Mouse (Mus musculus) midbrain, embryonic 15.5 days (tissue): ENCODE results near the gene Pglyrp1. TPM values are rescaled to one million over a fixed set of nuclear protein-coding genes. Genes with fewer than 3 reads are reported as not detected.

ENCODE experiments used
- ATAC-seq: fragments of 200-750 bp; cut with Nextera tagmentation; replicated peaks from 2 replicates; pipeline ENCODE4 v1.8.0; 2017; ENCODE audit warnings: moderate TSS enrichment
- H3K27ac ChIP-seq: fragments of 300-500 bp; sonication (generic); 2 replicates; pipeline ENCODE4 v1.5.1; 2015; ENCODE audit warnings: mild to moderate bottlenecking, inconsistent platforms
- H3K27me3 ChIP-seq: fragments of 300-500 bp; sonication (generic); replicated peaks from 2 replicates; pipeline ENCODE4 v1.6.1; 2015; ENCODE audit warnings: inconsistent platforms
- H3K36me3 ChIP-seq: fragments of 300-500 bp; sonication (generic); replicated peaks from 2 replicates; pipeline ENCODE4 v1.6.1; 2015; ENCODE audit warnings: inconsistent platforms
- H3K4me1 ChIP-seq: fragments of 300-500 bp; sonication (generic); 2 replicates; pipeline ENCODE4 v1.6.1; 2015; ENCODE audit warnings: inconsistent platforms
- H3K4me2 ChIP-seq: fragments of 300-500 bp; sonication (generic); 2 replicates; pipeline ENCODE4 v1.6.1; 2015; ENCODE audit warnings: inconsistent platforms, mild to moderate bottlenecking, moderate library complexity
- H3K4me3 ChIP-seq: fragments of 300-500 bp; sonication (generic); 2 replicates; pipeline ENCODE4 v1.5.1; 2015; ENCODE audit warnings: mild to moderate bottlenecking, inconsistent platforms
- H3K9ac ChIP-seq: fragments of 300-500 bp; sonication (generic); 2 replicates; pipeline ENCODE4 v1.6.1; 2015; ENCODE audit warnings: mild to moderate bottlenecking, inconsistent platforms
- H3K9me3 ChIP-seq: fragments of 300-500 bp; sonication (generic); 2 replicates; pipeline ENCODE4 v1.6.1; 2016; ENCODE audit warnings: inconsistent platforms
- WGBS: fragments of 180-500 bp; shearing (Covaris S2); methylation state at CpG from one replicate; pipeline ENCODE4 v1.1.7; 2015; ENCODE audit warnings: mixed read lengths; 5-methylcytosine and 5-hydroxymethylcytosine counted together
- polyA plus RNA-seq: library from polyadenylated mRNA; unstranded; fragments of >200 nt; fragmentation: Nextera tagmentation; extraction: Ambion mirVana; gene quantifications from 2 replicates; pipeline ENCODE4 v1.2.1, GENCODE M21; 2015

Pglyrp1 gene
- polyA plus RNA-seq, 1 experiment from 2014 or later, result 27.0 TPM

DNA sequence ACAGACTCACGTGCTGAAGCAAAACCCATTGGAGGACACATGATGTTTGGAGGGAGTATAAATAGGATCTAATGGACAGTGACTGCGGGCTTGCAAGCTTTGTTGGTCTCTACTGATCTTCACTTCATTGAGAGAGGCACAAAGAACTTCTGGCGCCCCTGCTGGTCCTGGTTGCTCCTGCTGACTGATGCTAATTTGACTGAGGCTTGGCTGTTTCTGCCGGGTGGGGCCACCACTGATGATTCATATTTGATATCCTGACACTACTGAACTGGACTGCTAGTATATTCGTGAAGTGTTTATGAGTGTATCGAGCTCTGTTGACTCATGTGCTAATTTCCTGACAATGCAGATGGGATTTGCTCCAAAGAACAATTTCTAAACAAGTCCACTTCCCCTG is 8.3 kb upstream of the Pglyrp1 start:
- Histone ChIP-seq H3K9ac (no peak overlapping the region), H3K9me3 (peaks cover 4% of the 10 kb centered on the region), H3K4me2 (no peak overlapping the region), H3K27ac (no peak overlapping the region), H3K36me3 (no peaks in the 10 kb centered on the region), H3K4me3 (no peak overlapping the region), H3K4me1 (no peaks in the 10 kb centered on the region), H3K27me3 (no peaks in the 10 kb centered on the region)
- WGBS, result 84% methylated on average over 6 of the region's 6 CpGs
- ATAC-seq, result no peak

DNA sequence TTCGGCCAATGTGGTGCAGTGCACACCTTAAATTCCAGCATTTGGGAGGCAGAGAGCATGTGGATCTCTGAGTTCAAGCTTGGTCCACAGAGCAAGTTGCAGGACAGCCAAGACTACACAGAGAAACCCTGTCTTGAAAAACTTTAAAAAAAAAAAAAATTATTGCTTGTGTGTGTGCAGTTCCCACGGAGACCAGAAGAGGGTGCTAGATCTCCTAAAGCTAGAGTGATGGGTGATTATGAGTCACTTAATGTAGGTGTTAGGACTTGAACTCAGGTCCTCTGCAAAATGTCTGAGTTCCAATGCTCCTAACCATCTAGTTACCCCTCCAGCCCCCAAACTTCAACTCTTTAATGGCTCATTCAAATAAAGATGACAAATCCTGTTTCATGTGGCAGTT is 2.6 kb upstream of the Pglyrp1 start:
- WGBS, result 88% methylated on average over 2 of the region's 2 CpGs
- Histone ChIP-seq H3K9ac (no peak overlapping the region), H3K27ac (no peak overlapping the region), H3K36me3 (no peaks in the 10 kb centered on the region), H3K27me3 (no peaks in the 10 kb centered on the region), H3K4me1 (peaks cover 7% of the 10 kb centered on the region), H3K9me3 (no peaks in the 10 kb centered on the region; the same call in 1 of the 2 replicates), H3K4me3 (no peak overlapping the region), H3K4me2 (no peak overlapping the region)
- no peak for ATAC-seq

DNA sequence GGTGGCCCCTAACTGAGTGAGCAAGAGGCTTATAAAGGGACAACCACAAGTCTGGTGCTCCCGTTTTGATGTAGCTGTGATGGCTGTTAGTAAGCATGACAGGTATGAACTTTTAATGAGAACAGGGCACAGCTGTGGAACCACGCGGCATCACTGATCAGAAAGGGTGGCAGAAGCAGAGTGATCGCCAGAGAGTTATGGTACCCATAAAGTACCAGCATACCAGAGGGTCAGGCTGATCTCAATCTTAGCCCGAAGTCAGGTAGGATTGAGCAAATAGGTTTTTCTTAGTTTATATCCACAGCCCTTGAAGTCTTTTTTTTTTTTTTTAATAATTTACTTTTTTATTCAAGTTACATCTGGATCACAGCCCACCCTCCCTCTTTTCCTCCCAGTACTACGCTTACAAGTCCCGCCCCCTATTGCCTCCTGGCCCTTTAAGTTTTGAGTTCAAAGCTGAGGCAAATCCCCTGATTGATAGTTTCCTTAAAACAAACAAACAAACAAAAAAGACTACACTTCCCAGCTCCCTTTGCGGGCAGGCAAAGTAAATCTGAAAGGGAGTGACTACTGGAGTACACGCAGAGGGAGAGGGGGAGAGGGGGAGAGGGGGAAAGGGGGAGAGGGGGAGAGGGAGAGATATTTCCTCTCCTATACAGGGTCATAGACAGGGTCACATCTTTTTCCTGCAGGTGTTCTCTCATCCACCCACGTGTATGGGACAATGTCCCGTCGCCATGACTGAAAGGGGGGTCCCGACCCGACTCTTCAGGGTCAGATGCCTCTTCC is 1.1 kb downstream of the Pglyrp1 start:
- peak; percentile 81 for ATAC-seq
- H3K27me3 ChIP-seq, result no peaks in the 10 kb centered on the region
- H3K4me1 ChIP-seq, result peaks cover 7% of the 10 kb centered on the region
- H3K36me3 ChIP-seq, result no peaks in the 10 kb centered on the region
- peak overlapping the region; percentile 53 for H3K9ac ChIP-seq
- H3K27ac ChIP-seq, result no peak overlapping the region
- peak overlapping the region; percentile 93 for H3K4me2 ChIP-seq
- 32% methylated on average over 13 of the region's 14 CpGs for WGBS
- no peaks in the 10 kb centered on the region for H3K9me3 ChIP-seq
- H3K4me3 ChIP-seq, result peak overlapping the region; percentile 45

DNA sequence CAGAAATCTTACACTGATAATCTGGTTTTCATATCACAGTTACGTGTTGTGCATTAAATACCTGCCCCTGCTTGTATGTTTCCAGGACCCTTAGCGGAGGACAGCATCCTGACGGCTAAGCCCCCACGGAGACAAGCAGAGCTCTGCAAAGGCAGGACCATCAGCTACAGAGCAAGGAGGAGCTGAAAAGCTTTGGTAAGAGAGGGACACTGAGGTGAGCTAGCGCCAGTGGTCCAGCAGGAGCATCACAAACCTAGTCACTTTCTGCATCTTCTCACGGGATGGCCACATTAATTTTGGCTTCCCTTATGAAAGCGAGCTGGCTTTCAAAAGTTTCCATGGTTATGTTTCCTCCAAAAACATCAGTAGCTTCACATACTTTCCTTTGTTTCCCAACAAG is 1.7 kb downstream of the Pglyrp1 start:
- no peaks in the 10 kb centered on the region for H3K36me3 ChIP-seq
- H3K27ac ChIP-seq, result no peak overlapping the region
- peak overlapping the region; percentile 45 for H3K4me3 ChIP-seq
- H3K27me3 ChIP-seq, result no peaks in the 10 kb centered on the region
- no peaks in the 10 kb centered on the region for H3K9me3 ChIP-seq
- peak overlapping the region; percentile 93 for H3K4me2 ChIP-seq
- H3K4me1 ChIP-seq, result peaks cover 7% of the 10 kb centered on the region
- peak overlapping the region; percentile 53 for H3K9ac ChIP-seq
- 0% methylated on average over 7 of the region's 7 CpGs for WGBS
- ATAC-seq, result peak; percentile 82

DNA sequence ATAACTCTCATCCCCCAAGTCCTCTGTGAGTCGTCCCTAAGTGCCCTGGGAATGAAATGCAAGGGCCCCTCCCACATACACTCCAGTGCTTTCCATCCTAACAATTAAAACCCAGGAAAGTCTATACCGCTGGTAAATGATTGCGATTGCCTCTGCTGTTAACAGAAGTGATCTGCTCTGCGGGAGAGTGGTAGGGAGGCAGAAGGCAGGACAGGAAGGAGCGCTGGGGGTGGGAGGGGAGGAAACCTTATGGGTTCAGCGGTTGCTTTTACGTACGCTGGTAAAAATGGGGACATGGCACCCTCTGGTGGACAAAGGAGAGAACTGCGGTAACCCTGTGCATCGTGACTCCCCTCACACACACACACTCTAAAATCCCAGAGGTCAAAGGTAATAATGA is 2.1 kb downstream of the Pglyrp1 start:
- H3K4me3 ChIP-seq, result peak overlapping the region; percentile 45
- no peak overlapping the region for H3K27ac ChIP-seq
- no peaks in the 10 kb centered on the region for H3K27me3 ChIP-seq
- peaks cover 7% of the 10 kb centered on the region for H3K4me1 ChIP-seq
- peak overlapping the region; percentile 93 for H3K4me2 ChIP-seq
- peak overlapping the region; percentile 53 for H3K9ac ChIP-seq
- no peaks in the 10 kb centered on the region for H3K9me3 ChIP-seq
- no peaks in the 10 kb centered on the region for H3K36me3 ChIP-seq
- WGBS, result under 1% methylated on average over 10 of the region's 10 CpGs
- ATAC-seq, result peak; percentile 79

DNA sequence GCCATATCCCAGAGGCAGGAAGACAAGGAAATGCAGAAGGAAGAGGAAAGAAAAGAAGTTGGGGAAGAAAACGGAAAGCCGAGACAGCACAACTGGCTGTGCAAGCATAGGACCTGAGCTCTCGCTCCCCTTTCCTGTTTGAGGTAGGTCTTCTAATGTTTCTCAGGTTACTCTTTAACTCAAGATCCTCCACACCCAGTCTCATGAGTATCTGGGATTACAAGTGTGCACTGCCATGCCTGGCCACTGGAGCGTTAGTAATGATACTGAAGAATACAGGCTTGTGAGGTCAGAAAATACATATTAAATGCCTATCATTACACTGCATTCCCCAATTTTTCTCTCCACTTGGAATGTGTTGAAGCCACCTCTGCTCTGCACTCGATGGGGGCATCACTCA is 4.2 kb downstream of the Pglyrp1 start:
- no peaks in the 10 kb centered on the region for H3K9me3 ChIP-seq
- no peaks in the 10 kb centered on the region for H3K36me3 ChIP-seq
- 87% methylated on average over 5 of the region's 5 CpGs for WGBS

DNA sequence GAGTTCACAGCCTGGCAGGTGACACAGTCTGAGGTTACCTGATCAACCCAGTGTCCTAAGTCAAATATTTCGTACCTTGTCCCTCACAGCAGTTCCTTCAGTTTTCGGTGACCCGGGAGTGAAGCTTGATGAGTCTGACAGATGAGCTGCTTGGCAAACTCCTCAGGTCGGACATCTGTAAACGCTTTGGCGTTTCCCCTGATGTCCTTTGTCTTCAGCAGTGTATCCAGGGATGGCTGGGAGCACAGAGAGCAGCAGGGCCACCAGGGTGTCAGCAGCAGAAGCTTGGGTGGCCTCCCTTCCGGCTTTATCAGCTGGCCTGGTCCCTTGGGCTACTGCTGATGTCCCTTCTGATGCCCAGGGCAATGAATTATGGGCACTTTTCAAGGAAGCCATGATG is 7.6 kb downstream of the Pglyrp1 start:
- Histone ChIP-seq H3K4me2 (no peak overlapping the region), H3K27ac (no peak overlapping the region), H3K9ac (no peak overlapping the region), H3K9me3 (no peaks in the 10 kb centered on the region), H3K4me1 (no peaks in the 10 kb centered on the region), H3K36me3 (no peaks in the 10 kb centered on the region), H3K27me3 (no peaks in the 10 kb centered on the region), H3K4me3 (no peak overlapping the region)
- 80% methylated on average over 7 of the region's 7 CpGs for WGBS
- no peak for ATAC-seq

More for the DNA sequence above, 4.2 kb downstream of the Pglyrp1 start:
- Histone ChIP-seq H3K4me2 (no peak overlapping the region), H3K9ac (no peak overlapping the region), H3K4me1 (peaks cover 7% of the 10 kb centered on the region), H3K4me3 (no peak overlapping the region), H3K27ac (no peak overlapping the region), H3K27me3 (no peaks in the 10 kb centered on the region)
- ATAC-seq, result no peak

DNA sequence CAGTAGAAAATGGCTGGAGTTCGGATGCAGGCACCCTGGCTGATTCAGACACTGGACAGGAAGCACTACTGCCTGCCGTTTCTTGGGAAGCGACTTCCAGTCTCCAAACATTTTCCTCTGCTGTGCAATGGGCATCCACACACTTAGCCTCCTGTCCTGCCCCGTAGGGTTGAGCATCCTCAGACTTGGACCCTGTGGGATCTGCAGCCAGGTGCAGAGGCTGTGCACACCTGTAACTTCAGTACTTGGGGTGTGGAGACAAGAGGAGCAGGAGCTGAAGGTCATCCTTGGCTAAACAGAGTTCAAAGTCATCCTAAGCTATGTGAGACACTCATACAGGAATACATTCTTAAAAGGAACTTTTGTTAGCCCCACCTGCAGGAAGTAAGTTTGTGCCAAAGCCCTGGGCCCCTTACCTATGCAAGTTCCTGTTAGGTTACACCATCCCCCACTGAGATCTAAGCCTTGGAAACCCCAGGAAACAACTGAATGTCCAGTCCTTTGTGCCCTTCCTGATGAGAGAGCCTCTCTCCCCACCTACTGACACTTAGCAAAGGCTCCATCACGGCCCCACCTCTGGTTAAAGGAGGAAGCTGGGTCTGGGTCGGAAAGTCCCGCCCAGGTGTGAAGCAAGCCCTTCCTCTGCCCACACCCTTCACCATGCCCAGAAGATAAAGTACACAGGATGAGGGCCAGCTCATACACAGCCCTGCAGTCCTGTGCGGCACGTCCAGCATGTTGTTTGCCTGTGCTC is 13.0 kb downstream of the Pglyrp1 start:
- no peak overlapping the region for H3K4me3 ChIP-seq
- H3K4me1 ChIP-seq, result no peaks in the 10 kb centered on the region
- ATAC-seq, result no peak
- H3K9ac ChIP-seq, result no peak overlapping the region
- WGBS, result 68% methylated on average over 9 of the region's 9 CpGs
- no peaks in the 10 kb centered on the region for H3K27me3 ChIP-seq
- H3K4me2 ChIP-seq, result no peak overlapping the region
- no peak overlapping the region for H3K27ac ChIP-seq
- no peaks in the 10 kb centered on the region for H3K9me3 ChIP-seq
- no peaks in the 10 kb centered on the region for H3K36me3 ChIP-seq

DNA sequence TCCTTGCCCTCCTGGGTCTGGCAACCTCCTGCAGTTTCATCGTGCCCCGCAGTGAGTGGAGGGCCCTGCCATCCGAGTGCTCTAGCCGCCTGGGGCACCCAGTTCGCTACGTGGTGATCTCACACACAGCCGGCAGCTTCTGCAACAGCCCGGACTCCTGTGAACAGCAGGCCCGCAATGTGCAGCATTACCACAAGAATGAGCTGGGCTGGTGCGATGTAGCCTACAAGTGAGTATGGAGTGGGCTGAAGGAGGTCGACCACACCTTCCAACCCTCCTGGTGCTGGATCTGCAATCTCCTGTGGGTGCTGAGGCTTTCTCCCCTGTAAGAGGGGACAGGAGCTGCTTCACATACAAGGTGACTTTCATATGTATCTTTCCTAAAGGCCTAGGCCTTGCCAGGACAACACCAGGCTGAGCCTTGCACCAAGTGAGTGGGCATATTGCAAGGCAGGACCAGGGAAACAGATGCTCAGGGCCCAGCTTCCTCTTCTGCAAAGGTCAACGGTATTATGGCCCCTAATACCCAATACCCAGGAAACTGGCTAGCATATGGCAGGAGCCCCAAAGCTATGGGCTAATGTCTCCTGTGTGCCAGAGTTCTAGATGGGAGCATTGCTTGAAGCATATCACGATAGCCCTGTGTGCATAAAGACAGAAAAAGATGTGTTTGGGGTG is 13.8 kb downstream of the Pglyrp1 start:
- Histone ChIP-seq H3K27me3 (no peaks in the 10 kb centered on the region), H3K27ac (no peak overlapping the region), H3K4me3 (no peak overlapping the region), H3K36me3 (no peaks in the 10 kb centered on the region), H3K9me3 (no peaks in the 10 kb centered on the region), H3K9ac (no peak overlapping the region), H3K4me2 (no peak overlapping the region), H3K4me1 (no peaks in the 10 kb centered on the region)
- ATAC-seq, result no peak
- 59% methylated on average over 13 of the region's 13 CpGs for WGBS

DNA sequence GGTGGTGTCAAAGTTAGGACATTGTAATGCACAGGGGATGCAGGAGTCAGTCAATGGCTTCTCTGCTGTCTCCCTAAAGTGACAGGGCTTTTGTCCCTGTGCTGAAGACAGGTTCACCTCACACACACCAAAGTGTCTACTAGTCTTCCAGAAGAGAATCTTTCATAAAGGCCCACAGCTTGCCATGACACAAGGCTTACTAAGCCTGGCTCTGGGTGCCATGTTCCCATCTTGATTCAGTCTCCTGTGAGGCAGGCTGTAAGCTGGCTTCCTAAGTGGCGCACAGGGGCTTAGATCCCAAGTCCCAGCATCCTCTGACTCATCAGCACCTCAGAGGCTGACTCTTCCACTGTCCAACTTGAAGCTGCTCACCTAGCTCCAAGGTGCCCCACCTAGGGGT is 15.8 kb downstream of the Pglyrp1 start:
- H3K9ac ChIP-seq, result no peak overlapping the region
- ATAC-seq, result no peak
- H3K27me3 ChIP-seq, result no peaks in the 10 kb centered on the region
- no peaks in the 10 kb centered on the region for H3K36me3 ChIP-seq
- H3K4me3 ChIP-seq, result no peak overlapping the region
- 0 out of 2 replicates have a peak, but pooled peaks cover 1% of the 10 kb centered on the region for H3K4me1 ChIP-seq
- no peak overlapping the region for H3K4me2 ChIP-seq
- WGBS, result 100% methylated on average over 1 of the region's 1 CpGs
- H3K9me3 ChIP-seq, result no peaks in the 10 kb centered on the region
- H3K27ac ChIP-seq, result no peak overlapping the region

DNA sequence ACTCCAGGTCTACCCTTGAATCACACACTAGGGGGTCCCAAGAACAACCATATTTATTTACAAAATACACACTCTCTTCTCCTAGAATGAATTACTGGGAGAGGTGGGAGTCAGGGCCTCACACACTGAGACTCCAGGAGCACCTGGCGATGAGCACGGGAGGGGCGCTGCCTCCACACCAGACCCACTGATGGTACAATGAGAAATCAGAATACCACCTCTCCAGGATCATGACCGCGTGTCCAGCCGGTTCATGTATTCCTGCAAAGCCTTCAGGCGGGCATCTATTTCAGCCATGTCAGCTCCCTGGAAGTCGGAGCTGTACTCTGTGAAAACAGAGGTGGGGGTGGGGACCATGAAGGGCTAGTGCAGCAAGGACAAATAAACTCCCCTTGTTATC is 19.7 kb downstream of the Pglyrp1 start:
- H3K4me2 ChIP-seq, result no peak overlapping the region
- ATAC-seq, result no peak
- WGBS, result 92% methylated on average over 8 of the region's 8 CpGs

DNA sequence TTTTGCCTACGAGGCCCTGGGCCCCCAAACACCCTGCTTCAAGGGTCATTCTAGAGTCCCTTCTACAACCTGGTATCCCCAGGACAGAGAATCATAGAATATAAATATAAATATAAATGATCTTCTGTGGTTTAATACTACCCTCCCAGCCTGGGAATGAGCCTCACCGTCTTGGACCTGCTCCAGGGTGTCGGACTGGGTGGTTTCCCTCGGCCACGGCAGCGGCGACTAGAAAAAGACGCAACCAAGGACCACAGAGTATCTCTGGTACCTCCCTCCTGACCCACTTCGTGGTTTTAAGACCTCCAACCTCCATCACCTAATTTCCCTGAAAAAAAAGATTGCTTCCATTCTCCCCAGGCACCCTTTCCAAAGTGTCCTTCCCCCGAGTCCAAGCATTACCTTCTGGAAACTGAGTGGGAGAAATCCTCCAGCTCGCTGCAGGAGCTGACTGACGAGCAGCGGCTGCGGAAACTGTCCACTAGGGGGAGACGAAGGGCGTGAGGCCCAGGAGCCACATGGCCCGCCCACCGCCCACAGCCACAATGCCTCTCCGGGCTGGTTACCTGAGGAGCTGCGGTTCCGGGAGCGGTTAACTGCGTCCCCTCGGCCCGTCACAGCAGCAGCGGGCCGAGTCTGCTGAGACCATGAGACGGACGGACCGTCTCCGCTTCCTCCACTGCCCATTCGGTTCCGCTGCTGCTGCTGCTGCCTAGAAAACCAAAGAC is 20.9 kb downstream of the Pglyrp1 start:
- Histone ChIP-seq H3K9ac (peak overlapping the region; percentile 47), H3K4me1 (peaks cover 25% of the 10 kb centered on the region), H3K36me3 (no peaks in the 10 kb centered on the region), H3K4me3 (peak overlapping the region; percentile 45), H3K27me3 (no peaks in the 10 kb centered on the region), H3K27ac (peak overlapping the region; percentile 60), H3K9me3 (no peaks in the 10 kb centered on the region), H3K4me2 (peak overlapping the region; percentile 81)
- peak; percentile 62 for ATAC-seq
- WGBS, result 18% methylated on average over 33 of the region's 33 CpGs

More for the DNA sequence above, 19.7 kb downstream of the Pglyrp1 start:
- H3K27me3 ChIP-seq, result no peaks in the 10 kb centered on the region
- H3K4me3 ChIP-seq, result no peak overlapping the region
- H3K9ac ChIP-seq, result no peak overlapping the region
- peaks cover 18% of the 10 kb centered on the region for H3K4me1 ChIP-seq
- H3K27ac ChIP-seq, result no peak overlapping the region
- no peaks in the 10 kb centered on the region for H3K36me3 ChIP-seq
- no peaks in the 10 kb centered on the region for H3K9me3 ChIP-seq
